Mouse (Mus musculus) frontal cortex, adult 2 months (tissue): ENCODE measurements around the gene Emid1. TPM values are rescaled to one million over a fixed set of nuclear protein-coding genes. Genes with fewer than 3 reads are reported as not detected.
"Not testable (repeated sequence)": the region's sequence is repeated elsewhere in the genome, so short reads cannot be mapped to it uniquely, and the experiment has no call there.

Experiments used
- DNase-seq, 2 experiments: peaks; one replicate each; pipeline ENCODE4 v3.0.0; 2022; ENCODE audit warnings: low spot score in 1 of 2; ENCODE audit errors: extremely low spot score in 1 of 2
- polyA plus RNA-seq: library from polyadenylated mRNA; depleted of rRNA; stranded (reverse); fragments of >200 nt; gene quantifications from 2 replicates; pipeline ENCODE4 v1.2.3, GENCODE M21; 2012

The Emid1 gene
- polyA plus RNA-seq, 1 experiment = 21.7 TPM

DNA sequence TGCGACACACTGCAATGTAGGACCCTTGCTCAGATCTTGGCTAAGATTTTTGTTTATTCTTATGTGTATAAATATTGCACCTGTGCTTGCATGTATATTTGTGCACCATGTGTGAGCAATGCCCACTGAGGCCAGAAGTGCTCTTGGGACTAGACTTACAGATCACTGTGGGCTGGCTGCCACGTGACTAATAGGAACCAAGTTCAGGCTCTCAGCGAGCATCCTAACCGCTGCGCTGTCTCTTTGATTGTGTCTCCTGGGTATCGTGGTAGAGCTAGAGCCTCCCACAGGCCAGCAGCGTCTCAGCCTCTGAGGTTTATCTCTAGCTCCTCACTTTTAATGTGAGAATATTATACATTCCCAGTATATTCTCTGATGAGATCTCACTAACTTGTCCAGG, 38.4 kb downstream of the Emid1 start:
- no peak for DNase-seq

DNA sequence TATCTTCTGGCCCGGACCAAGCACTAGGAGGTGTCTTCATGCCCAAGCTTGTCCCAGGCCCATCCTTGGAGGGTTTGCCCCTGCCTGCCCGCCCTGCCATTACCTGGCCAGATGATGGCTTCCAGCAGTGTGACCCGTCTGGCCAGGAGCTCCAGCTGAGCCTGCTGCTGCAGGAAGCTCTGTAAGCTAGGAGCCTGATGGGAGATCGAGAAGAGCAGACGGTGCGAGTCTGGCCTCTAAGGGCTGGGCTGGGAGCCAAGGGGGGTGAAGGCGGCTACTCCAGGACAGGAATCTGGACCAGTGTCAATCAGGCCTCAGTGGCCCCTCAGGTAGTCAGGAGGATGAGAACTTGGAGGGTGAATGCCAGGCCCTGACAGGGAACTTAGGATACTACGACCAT, 42.6 kb downstream of the Emid1 start:
- no peak for DNase-seq

DNA sequence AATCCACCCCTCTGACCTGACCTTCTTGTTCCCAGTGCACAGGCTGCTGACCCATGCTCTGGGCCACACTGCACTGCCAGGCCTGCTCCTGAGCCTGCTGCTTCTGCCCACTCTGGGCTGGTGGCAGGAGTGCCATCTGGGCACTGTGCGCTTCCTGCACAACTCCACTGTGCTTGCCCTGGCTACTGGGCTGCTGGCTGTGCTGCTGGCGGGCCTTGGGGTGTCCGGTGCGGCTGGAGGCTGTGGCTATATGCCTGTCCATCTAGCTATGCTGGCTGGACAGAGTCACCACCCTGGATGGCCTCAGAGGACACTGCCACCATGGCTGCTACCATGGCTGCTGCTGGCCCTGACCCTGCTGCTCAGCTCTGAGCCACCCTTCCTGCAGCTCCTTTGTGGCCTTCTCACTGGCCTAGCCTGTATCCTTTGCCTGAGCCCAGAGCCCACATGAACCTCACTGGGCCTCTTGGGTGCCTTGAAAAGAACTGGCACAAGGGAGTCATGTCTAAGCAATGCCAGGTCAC, 48.0 kb downstream of the Emid1 start:
- no peak for DNase-seq

DNA sequence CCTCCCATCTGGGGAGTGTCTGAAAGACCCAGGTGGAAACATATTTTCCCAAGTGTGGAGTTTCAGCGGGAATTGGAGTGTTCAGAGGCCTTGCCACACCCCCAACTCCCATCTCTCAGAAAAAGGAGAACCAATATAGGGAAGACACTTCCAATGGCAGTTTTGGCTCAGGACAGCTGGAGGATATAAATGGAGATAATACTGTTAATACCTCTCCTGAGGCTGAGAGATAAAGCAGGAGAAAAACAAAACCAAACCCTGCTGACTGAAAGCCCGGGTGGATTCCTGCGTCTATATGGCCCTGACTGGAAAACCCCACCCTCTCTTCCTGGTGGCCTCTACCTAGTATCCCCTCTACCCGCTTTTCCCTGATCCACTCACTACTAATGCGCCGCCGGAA, 49.7 kb downstream of the Emid1 start:
- no peak for DNase-seq

DNA sequence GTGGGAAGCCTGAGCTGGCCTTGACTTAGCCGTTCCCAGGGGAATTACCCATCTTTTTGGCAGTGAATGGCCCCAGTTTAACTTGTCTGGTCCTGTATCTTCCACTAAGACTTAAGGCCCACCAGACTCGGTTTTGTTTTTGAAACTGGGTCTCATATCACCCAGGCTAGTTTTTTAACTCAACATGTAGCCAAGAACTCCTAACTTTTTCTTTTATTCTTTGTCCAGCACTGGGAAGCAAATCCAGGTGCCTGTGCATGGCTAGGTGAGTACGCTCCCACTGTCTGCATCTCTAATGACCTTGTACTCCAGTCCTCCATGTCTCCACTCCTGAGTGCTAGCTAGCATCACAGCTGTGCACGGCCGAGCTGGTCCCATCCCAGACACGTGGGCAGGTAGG, 50.4 kb downstream of the Emid1 start:
- no peak for DNase-seq

DNA sequence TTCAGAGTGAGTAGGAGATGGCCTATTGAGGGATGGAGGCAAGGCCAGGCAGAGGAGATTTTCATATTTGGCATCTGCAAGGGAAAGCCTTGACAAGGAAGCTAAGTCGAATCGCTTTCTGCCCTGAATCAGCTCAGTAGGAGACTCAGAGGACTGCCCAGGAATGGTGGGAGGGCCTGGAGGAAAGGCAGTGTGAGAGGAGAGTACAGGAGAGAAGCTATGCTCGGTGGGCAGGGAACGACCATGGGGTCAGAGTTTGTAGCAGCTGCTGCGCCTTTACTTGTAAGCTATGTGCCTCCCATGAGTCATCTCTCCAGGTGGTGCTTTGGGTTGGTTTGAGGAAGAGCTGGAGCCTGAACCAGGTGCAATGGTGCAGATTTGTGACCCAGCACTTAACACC, 51.3 kb downstream of the Emid1 start:
- no peak for DNase-seq

DNA sequence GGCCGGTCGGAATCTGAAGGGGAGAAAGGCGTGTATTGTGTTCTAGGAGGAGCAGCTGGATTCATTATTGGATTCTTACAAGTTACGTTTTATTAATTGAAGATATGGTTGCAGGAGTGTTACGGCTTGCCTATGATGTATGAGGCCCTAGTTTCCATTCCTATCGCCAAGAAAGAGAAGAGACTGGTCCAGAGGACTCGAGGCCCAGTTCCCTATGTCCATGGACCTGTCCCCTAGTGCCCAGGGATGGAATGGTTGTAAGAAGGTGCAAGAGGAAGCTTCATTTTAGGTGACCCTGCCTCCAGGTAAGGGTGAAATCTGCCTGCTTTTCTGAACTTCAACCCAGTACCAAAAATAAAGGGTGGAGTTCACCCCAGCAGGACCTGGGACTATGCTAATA, 51.8 kb downstream of the Emid1 start:
- no peak for DNase-seq

DNA sequence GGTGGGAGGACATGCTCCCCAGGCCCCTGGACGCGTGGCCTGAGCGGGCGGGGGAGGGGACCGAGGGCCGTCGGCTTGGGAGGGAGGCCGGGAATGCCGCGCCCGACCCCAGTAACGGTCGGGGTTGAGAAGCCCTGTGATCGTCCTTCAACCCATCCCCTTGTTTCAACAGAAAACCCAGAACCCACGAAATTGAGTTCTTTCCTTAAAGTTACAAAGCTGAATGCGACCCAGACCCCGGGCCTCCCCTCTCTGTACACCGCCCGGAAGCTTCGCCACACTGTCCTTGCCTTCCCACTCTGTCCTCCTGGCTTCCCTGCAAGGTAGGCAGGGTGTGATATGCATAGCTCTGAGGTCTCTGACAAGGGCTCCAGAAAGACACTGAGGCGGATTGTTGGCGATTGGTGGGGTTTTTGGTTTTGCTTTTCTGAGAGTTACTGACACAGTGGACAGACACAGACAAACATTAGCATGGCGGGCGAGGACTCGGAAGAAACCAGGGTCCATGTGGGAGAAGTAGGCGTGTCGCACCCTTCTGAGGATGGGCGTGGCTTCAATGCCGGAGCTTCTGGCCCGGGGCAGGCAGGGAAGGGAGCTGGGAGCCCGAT, 52.4 kb downstream of the Emid1 start:
- DNase-seq = peak; percentile 55 to 84

DNA sequence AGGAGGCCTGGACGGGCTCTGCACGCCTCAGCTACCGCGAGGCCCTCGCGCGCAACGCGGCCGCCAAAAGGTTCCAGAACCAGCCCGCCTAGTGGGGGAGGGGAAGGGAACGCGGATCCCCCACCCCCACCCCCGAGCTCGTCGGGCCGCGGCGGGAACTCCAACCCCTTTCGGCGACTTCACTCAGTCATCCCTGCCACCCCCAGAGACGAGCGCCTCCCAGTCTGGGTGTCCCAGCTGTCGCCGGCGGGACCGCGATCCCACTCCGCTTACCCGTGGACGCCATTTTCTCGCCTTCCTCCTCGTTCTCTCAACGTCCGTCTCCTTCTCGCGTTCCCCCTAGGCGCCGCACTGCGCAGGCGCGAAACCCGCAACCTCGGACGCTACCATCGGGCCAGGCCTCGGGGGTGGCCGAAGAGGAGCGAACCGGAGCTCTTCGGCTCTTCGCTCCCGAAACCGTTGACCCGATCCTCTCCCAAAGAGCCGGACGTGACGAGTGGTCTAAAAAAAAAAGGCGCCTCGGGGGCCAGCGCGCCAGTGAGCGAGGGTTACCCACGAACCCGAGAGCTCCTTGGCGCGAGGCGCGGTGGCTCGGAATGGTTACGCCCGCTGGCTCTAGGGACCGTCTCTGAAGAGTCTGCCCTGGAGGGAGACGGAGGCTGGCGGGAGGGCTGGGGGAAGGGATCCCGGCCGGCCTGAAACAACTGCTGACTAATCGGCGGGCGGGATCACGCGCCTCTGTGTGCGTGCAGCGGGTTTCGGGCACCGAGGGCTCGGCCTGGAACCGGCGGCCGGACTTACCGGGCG, 53.1 kb downstream of the Emid1 start, which contains the start of the genes Rhbdd3 and Ewsr1:
Gene Rhbdd3, plus strand, starts transcription at position 191 of the 807 bp plus-strand sequence.
Gene Ewsr1, minus strand, starts transcription at position 531 of the 807 bp plus-strand sequence.
- peak; percentile 88 to 98 for DNase-seq

DNA sequence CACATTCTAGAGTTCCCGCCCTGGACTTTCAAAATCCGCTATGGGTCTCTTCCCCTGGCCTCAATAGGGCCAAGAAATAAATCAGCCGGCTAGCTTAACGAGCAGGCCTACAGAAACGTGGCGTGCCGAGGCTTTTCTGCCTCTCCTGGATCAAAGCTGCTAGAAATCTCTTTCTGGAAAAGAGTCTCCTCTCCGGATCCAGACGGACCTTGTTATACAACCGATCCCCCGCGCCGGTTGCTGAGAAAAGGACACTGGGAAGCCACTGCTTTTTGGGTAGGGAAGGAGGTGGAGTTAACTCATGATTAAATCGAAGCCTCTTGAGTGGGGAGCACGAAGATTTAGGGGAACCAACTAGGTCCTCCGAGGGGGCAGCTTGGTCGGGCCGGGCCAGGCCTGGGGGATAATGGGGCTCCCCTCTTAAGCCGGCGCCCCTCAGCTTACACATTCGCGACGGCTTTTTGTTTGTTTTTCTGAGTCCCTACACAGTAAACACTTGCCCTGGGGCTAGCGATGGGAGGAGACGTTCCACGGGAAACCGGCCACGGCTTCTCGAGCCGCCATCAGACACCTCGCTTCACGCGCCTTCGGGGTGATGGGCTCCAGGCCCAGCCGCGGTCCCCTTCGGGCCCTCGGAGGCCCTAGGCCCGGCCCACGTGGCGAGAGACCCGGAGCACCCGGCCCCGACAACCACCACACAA, 53.9 kb downstream of the Emid1 start:
- DNase-seq = peak; percentile 48 to 75

DNA sequence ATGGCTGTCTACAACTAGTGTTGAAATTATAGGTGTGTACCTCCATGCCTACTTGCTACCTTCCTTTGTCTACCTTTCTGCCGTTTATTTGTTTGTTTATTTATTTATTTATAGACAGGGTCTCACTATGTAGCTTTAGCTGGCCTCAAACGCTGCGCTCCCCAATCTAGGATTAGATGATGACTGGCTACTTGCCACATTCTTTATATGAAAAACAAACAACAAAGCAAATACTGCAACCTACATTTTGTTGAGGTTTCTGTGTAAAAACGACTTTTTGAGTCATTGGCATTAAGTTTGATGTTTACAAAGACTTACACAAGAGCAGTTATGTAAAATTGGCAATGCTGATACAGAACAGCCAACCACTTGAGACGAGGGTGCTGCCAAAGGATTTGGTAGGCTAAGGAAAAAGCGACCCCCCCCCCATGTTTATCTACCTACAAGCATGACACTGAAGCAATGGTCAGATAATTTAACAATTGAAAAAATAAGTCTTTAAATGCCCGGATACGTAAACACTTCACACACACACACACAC, 55.5 kb downstream of the Emid1 start:
- no peak for DNase-seq

DNA sequence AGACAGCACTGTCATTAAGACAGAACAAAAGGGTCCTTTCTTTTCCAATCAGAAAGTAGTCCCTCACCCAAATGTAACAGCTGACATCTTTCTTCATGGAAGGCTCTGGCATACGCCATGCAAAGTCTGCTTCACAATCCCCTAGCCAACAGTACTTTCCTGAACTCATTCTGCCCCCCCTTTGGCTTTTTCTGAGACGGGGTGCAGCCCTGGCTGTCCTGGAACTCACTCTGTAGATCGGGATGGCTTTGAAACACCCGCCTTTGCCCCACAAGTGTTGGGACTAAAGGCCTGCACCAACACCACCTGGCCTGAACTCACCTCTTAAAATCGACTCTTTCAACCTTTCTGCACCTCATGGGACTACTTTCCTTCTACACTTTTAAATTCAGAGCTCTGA, 56.2 kb downstream of the Emid1 start:
- no peak for DNase-seq

DNA sequence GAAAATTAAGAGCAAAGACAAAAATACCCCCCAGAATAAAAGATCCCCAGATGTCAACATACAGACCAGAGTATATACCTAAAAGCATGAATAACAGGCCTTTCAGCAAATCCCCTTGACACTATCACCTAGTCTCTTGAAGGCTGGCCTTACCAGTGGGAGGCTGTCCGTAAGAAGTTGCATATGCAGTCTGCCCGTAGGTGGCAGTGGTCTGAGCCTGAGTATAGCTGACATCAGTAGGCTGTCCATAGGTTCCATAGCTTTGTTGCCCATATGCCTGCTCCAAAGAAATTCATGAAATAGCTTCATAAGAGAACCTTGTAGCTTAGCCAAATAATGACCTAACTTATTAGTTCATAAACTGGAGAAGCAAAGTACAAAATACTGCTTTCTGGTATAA, 60.4 kb downstream of the Emid1 start:
- DNase-seq = no peak

DNA sequence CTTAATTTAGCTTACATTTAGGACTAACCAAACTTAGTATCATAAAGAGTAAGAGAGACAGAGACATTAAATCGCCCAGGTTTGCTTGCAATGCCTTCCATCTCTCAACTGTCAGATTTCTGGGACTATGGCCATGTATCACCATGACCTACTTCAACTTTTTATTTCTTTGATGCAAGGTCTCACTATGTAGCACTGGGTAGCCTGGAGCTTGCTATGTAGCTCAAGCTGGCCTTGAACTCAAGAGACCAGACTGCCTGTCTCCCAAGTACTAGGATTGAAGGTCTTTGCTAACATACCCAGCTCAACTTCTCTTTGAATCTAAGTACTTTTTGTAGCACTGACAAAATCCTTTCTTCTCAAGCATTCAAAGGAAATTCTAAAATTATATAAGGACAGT, 62.9 kb downstream of the Emid1 start:
- DNase-seq = no peak

DNA sequence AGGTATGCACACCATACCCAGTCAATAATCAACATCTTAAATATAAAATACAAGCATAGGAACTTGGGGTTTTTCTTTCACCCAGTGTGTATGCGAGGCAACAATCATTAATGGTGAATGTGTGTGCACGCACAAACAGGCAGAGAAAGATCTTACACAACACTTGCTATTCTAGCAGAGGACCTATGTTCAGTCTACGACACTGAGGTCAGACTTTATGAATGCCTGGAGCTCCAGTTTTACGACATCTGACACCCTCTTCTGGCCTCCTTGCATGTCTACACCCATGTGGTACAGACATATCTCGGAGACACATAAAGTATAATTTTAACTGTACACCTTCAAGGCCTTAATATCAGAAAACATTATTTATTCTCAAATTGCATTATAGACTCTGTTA, 75.2 kb downstream of the Emid1 start:
- not testable (repeated sequence) for DNase-seq

DNA sequence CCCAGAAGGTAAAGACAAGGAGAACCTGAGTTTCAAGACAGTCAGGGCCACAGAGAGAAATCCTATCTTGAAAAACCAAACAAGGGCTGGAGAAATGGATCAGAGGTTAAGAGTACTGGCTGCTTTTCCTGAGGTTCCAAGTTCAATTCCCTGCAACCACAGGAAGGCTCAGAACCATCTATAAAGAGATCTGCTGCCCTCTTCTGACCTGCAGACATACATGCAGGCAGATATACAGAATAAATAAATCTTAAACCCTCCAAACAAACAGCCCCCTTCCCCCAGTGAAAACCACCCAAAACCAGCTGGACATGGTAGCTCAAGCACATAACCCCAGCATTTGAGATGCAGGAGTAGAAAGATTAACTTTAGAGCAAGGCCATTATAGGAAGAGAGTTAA, 76.3 kb downstream of the Emid1 start:
- DNase-seq = no peak

DNA sequence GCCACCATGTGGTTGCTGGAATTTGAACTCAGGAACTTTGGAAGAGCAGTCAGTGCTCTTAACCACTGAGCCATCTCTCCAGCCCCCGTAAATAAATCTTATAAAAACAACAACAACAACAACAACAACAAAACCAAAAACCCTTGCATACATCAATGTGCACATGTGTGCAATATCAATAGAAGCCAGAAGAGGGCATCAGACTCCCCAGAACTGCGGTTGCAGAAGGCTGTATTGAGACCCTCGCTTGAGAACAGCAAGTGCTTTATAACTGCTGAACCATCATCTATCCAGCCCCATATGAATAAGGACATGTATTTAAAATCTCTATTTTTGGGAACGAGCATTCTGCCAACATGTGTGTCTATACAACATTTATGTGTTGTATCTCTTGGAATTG, 77.2 kb downstream of the Emid1 start:
- DNase-seq = peak in 1 of 2 experiments; percentile 48

DNA sequence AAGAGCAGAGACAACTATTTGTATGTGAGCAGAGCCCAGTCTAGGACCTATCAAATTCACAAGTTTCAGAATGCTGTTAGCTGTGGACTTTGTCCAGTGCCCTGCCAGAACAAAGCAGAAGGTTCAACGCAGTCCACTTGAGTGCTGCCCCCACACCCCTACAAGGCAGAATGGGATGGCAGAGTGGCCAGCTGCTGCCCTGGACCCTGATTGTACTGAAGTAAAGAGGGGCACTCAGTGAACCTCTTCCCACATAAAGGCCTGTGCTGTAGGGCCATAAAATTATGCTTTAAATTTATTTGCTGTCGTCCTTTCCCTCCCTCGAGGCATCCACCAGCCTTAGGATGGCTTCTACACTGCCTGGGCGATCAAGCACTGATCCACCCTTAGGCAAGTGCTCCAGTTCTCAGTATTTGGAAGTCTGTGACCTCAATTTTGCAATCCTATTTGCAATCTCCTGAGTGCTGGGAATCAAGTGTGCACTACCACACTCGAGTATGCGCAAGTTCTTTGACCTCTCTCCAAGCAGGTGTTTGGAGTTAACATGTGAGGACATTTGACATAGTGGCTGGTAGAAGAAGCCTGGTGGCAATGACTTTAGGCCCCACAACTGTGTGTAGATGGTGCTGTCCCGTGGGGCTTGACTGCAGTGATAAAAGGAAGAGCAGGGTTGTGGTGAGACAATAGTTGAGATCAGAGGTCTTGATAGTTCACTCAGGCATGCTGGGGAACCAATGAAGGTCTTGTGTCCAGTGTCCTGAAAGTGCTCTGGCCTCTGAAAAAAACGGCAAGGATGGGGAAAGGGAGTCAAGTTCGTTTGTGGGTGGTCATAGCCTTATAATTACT, 83.7 kb downstream of the Emid1 start:
- DNase-seq = no peak

DNA sequence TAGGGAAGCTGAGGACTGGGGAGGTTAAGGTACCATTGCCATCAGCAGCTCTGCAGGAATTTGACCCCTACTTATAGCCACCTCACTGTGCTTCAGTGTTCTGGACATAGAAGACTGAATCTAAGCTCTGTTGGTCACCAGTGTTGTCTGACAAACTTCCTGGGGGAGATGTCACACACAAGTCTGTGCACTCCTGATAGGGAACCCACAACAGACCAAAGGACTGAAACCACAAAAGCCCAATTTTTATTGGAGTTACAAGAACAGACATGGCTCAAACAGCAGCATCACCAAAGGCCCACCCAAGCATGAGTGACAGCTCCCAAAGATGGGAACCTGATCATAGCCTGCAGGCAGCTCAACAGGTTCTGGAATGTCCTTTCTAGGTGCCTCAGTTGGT, 85.0 kb downstream of the Emid1 start:
- DNase-seq = no peak
